In genomic region chr6:120222669-120223068, GRCm38 (mm10) we compare ENCODE assay signal across 9 mouse cellular contexts.
DNase-seq lines count a peak whose midpoint lies in the region; ATAC-seq and TF ChIP-seq lines count a peak whose summit lies in the region.
"Had no signal": no experiment of that assay in that cellular context is flagged by ENCODE, and none has a peak within 500 bp of the region (broad histone marks: within the 10 kb centered on the region; RNA-seq: fewer than 3 reads in every experiment).

No protein-coding gene starts in this region.

- H3K27ac ChIP-seq in hindbrain, postnatal 0 days: no peak overlapping the region
- no peak overlapping the region for H3K27ac ChIP-seq in hindbrain, embryonic 16.5 days (ENCODE audit: low read depth, low read length)
- H3K27ac ChIP-seq: lung, embryonic 15.5 days had no signal

- no peaks in the 10 kb centered on the region for H3K9me3 ChIP-seq in hindbrain, postnatal 0 days (ENCODE audit: low read length)
- no peaks in the 10 kb centered on the region for H3K9me3 ChIP-seq in hindbrain, embryonic 16.5 days (ENCODE audit: control insufficient read depth, low read length)
- H3K9me3 ChIP-seq: lung, embryonic 15.5 days had no signal

- no peak overlapping the region for H3K4me2 ChIP-seq in hindbrain, postnatal 0 days (ENCODE audit: low read depth, low read length)
- no peak overlapping the region for H3K4me2 ChIP-seq in hindbrain, embryonic 16.5 days (ENCODE audit: low read length)
- H3K4me2 ChIP-seq: lung, embryonic 15.5 days had no signal

- intact Hi-C loops in heart, postnatal 10 days (cut with DNase I): loop anchor here (1.0 to 2.0 kb wide), 2 partner anchors 79 to 102 kb away; no protein-coding TSS in a partner anchor

- H3K36me3 ChIP-seq in hindbrain, postnatal 0 days (ENCODE audit: insufficient read depth, low read length): no peaks in the 10 kb centered on the region
- H3K36me3 ChIP-seq in hindbrain, embryonic 16.5 days (ENCODE audit: control insufficient read depth, insufficient read depth, low read length): no peaks in the 10 kb centered on the region
- H3K36me3 ChIP-seq: lung, embryonic 15.5 days had no signal

- 28% methylated on average over 6 of the region's 6 CpGs for WGBS in hindbrain, postnatal 0 days
- 31% methylated on average over 6 of the region's 6 CpGs for WGBS in hindbrain, embryonic 16.5 days

- TF ChIP-seq CTCF in hindbrain, postnatal 0 days (IDR thresholded peaks at IDR 0.05; ENCODE audit: low read depth): peak; percentile 70

- no peaks in the 10 kb centered on the region for H3K4me1 ChIP-seq in hindbrain, postnatal 0 days (ENCODE audit: insufficient read depth, low read length)
- no peaks in the 10 kb centered on the region for H3K4me1 ChIP-seq in hindbrain, embryonic 16.5 days (ENCODE audit: control insufficient read depth, insufficient read depth, low read depth, low read length)

- H3K27me3 ChIP-seq in hindbrain, postnatal 0 days (ENCODE audit: insufficient read depth, low read length): no peaks in the 10 kb centered on the region
- no peaks in the 10 kb centered on the region for H3K27me3 ChIP-seq in hindbrain, embryonic 16.5 days (replicated peaks; ENCODE audit: control insufficient read depth, insufficient read depth, low read length)
- H3K27me3 ChIP-seq: lung, embryonic 15.5 days had no signal

- no peak for ATAC-seq in hindbrain, postnatal 0 days
- ATAC-seq in hindbrain, embryonic 16.5 days: no peak
- ATAC-seq in megakaryocyte-erythroid progenitor cell, adult 5-6 weeks (replicated peaks; ENCODE audit: low FRiP score, low TSS enrichment, poor library complexity, severe bottlenecking): 0 out of 2 replicates have a peak, but pooled peaks have one; percentile 51

- H3K9ac ChIP-seq in hindbrain, postnatal 0 days (replicated peaks; ENCODE audit: low read length): no peak overlapping the region
- no peak overlapping the region for H3K9ac ChIP-seq in hindbrain, embryonic 16.5 days (ENCODE audit: low read depth, low read length)
- H3K9ac ChIP-seq: lung, embryonic 15.5 days had no signal

- peak; percentile 54 for DNase-seq in hindbrain, postnatal 0 days (ENCODE audit: low spot score)
- peak; percentile 66 for DNase-seq in WW6 (ENCODE audit: low read depth, low spot score)
- DNase-seq in embryo, embryonic 10 days (ENCODE audit: low spot score): peak; percentile 90
- DNase-seq in heart, postnatal 10 days: peak; percentile 71 to 81
- peak; percentile 33 to 48 for DNase-seq in layer of hippocampus, postnatal 36 days
- DNase-seq in thymus, postnatal 25 days: peak; percentile 41

- no peak overlapping the region for H3K4me3 ChIP-seq in hindbrain, postnatal 0 days (ENCODE audit: low read length)
- H3K4me3 ChIP-seq in hindbrain, embryonic 16.5 days (ENCODE audit: low read length): no peak overlapping the region
- H3K4me3 ChIP-seq: lung, embryonic 15.5 days had no signal
